Mouse (Mus musculus) retina, postnatal 7 days (tissue): ENCODE measurements at regions not wholly inside any gene's neighbourhood (a gene's known extent, or its start where the extent isn't known, plus 50 kb on each side); places are given as distances from the start of the nearest gene placed in this dataset.

ENCODE experiments used
- DNase-seq: peaks from one replicate; pipeline ENCODE4 v3.0.0-alpha.2; 2012; ENCODE audit warnings: low read depth, low spot score

DNA sequence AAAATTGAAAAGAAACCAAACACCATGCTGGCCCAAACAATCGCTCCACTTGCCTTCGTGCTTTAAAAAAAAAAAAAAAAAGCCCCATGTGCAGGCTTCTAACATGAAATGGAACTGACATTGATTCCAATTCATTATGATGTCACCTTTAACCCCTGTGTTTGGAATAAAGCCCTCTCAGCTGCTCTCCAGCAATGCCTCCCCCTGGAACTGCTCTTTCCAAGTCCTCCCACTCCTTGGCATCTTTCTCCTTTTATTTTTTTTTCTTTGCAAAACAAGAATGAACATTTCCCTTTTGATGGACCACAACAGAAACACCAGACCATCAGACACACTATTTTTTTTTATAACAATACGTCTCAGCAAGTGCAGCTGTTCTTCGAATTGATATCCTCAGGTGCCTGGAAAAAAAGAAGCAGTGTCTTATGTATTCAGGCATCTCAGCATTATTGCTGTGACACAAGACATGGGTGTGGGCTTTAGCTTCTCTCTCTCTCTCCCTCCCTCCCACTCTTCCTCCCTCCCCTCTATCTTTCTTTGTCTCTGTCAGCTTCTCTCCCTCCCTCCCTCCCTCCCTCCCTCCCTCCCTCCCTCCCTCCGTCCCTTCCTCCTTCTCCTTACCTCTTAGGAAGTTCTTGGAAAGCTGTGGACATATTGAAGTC is 152.3 kb upstream of the Pitrm1 start:
- DNase-seq, result no peak

DNA sequence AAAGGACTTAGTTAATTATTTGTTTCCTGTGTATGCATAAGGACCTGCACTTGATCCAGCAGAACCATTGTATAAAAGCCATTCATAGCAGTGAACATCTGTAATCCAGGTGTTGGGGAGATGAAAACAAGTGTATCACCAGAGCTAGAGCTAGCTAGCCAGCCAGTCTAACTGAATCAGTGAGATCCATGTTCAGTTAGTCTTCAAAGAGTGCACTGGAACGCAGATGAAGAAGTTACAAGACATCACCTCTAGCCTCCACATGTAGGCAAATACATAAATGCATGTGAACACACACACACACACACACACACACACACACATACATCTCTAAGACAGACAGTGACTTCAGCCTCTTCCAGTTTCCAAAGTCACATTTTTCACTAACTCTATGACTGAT is 150.3 kb upstream of the Pitrm1 start:
- DNase-seq, result no peak

DNA sequence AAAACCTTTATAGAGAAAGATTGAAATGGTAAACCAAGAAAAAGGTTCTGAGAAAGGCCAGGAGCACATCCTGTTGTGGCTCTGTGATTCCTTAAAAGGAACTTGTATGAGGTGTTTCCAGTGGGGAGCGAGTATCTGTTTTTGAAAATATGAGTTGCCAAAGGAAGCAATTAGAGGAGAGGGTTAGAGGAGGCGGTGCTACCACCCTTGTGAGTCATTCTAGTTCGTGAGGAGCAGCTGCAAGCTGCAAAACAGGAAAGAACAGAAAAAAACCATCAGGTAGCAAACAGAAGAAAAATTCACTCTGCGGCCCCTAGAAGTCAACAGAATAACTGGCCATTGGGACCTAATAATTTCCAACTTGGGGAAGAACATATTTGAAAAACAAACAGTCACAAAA is 116.1 kb upstream of the Pitrm1 start:
- DNase-seq, result no peak

DNA sequence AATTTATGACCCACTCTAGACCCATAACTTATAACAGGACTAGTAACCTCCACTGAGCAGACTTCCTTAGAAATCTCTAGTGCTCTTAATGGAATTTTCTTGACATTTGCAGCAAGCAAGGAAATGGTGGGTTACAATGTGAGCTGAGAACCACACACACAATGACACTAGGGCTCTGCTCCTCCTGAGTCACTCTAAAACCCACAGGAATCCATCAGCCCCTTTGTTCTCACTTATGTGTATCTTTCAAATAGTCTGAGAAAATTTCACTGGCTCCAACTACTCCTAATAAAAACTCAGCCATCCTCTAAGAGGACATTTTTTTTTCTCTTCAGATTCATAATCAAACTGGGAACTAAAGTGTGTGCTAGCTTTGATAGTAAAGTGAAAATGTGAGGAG is 101.0 kb upstream of the Pitrm1 start:
- DNase-seq, result no peak

DNA sequence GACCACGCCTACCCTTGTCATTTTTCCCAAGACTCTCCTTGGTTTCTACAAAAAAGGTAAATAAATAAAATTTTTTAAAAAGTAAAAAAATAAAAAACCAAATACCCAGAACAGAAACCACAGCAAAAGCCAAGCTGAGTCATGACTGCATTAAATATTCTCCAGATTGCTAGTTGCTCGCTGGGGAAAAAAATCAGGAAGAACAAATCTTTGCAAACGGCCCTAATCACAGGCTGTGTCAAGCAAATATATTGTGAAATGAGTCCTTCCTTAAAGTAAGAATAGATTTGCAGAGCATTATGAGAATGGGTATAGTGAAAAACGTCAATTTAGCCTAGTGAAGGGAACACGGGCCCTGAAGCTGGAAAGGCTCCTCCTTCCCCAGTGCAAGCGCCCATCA is 86.6 kb upstream of the Pitrm1 start:
- no peak for DNase-seq

DNA sequence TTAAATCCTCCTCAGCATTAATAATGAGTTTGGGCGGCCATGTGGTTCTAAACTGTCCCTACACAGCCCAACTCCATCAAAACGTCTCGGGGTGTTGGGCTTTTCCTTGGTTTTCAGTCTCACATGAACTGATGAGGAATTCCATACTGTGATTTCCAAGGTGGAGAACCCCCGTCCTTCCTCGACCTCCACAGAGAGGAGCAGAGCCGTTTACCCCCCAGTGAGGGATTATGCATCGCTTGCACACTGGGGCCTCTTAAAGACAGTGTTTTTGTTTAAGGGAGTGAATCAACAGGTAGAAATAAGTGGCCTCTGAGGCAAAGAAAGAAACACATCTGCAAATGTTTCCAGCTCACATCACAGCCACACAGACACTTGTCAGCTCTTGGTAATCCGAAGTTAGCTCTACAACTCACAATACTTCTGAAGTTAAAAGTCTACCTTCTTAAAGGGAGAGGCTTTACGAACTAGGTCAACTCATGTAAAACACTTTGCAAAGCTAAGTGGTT is 82.0 kb upstream of the Pitrm1 start:
- DNase-seq, result no peak

DNA sequence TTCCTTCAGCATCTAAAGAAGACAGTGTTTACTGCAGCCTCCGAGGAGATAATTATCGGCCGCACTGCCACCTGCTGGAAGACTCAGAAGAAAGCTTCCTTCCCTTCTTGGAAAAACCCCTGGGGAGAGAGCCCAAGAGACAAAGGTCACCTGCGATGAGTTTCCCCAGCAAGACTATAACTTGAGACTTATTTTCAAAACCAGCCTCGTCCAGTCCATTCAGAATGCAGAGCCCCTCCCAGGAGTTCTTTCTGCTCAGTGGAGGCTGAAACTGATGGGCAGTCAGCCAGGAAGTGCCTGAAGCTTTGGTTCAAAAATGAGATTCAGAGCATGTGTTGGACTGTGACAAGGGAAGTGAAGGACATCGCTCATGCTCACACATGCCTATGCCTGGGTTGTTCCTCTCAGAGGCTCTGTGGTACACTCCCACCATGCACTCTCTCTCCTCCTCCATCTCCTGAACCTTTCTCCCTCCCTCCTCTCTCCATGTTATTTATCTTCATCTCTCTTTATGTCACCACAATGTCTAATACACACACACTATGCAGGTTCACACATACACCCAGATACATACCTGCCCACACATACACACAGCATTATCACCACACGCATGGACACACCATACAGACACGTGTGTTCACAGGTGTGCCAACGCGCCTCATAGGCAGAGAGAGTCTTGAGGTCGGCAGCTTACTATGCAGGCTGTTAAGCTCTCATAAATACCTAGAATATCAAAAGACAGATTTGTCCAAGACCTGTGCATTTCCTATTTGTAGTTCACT is 78.3 kb upstream of the Pitrm1 start:
- DNase-seq, result no peak

DNA sequence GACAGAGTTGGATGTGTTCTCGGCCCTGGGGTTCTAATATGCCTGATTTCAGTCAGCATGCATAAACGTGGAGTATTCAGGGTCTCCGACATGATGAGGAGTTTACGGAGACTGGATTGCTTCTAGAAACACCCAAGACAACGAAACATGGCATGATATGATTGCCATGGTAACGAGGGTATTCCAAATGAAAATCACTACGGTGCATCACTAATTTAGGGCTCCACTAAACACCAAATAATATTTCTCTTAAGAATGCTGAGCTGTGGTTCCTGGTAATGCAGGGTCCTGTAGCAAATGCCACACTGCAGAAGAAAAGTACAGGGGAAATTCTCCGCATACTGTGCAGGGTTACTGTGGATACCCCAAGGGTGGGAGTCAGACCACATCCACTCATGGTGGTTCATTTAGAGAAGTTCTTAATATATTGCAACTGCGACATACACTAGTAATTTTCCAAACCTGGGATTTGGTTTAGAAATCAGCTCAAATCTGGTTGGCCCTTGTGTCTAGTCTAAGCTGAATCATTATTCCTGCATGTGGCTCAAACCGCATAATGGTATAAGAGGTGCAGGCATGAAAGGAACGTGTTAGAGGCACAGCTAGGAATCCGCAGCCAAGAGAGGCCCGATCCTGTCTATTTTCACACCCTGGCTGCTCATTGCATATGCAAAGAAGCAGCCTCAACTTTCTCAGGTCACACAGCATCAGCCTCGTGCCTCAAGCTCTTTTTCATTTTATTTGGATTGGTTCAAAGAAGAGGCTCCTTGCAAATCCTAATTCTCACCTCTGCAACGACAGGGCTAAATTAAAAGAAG is 77.5 kb upstream of the Pitrm1 start:
- DNase-seq, result no peak

DNA sequence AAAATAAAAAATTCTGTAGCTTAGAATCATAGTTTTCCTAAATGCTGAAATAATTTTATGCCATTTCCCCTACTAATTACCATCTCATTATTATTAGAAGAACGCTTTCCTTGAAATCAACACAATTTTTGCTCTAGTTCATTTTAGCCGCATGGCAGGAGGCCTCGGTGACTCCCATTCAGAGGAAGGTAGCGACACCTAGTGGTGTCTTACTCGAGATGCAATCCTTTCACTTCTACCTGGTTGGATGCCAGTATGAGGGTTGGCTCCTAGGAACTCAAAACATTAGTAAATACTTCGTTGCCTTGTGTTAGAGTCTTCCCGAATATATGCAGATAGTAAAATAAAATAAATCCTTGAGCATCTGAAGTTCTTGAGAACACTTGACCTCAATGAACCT is 76.3 kb upstream of the Pitrm1 start:
- peak; percentile 61 for DNase-seq

DNA sequence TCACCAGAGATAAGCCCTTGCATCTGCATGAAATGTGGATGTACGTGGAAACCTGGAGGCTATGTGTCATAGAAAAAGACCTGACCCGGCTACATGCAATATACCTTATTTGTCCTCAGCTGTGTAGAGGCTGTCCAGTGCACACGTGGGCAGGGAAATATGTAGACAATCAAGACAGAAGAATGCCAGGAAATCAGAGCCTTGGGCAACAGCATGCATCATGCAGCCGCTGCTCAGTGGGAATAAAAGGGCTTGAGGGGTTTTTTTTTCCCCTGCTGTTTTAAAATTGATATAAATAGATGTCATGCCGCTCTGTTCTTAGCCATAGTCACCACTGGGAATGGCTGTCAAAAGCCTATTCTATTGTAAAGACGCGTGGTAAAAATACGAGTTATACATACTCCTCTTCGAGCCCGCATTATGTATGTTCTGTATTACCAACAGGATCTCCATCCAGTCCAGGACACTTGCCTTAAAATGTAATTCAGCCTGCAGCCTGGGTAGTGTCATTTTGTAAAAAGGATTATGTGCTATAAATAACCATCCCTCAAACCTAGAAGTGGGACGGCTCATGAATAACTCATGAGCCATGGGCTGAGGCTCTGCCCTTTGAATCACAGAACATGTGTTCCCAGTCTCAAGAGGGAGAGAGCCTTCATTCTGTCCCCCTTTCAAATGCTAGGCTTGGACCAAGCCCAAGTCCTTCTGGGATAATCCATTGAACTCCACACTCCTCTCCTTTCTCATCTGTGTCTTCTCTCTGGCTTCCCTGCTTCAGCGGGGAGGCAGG is 74.4 kb upstream of the Pitrm1 start:
- no peak for DNase-seq

DNA sequence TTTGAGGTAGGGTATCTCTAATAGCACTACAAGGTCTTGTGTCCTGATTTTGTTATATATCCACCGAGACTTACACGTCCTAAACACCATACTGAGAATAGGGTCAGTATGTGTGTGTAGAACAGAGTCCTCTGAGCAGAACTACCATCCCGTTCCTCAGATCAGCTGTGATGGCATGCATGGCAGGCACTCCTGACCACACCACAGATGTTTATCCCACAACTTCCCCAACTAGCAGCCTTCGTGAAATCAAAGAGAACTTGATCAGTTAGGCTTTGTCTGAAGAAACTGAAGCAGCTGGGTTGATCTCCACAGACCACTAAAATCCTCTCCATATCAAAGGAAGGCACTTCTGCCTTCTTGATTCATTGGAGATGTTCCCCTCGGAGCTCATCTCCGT is 68.3 kb upstream of the Pitrm1 start:
- no peak for DNase-seq

DNA sequence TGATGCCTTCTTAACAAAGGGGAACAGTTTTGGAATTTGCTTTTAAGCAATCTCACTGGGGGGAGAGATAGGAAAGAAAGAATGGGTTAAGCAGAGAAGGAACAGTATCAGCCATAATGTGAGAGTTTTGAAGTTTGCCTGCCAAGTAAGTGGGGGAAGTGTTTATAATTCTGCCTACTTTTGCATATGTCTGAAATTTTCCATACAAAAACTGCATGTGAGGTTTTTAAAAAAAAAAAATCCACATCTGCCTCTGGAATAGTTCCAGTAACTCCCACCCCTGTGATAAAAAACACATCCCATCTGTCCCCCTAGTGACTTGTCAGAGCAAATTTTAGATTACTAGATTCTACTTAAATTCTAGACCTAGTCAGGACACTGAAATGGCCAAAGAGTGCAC is 63.5 kb upstream of the Pitrm1 start:
- DNase-seq, result no peak

DNA sequence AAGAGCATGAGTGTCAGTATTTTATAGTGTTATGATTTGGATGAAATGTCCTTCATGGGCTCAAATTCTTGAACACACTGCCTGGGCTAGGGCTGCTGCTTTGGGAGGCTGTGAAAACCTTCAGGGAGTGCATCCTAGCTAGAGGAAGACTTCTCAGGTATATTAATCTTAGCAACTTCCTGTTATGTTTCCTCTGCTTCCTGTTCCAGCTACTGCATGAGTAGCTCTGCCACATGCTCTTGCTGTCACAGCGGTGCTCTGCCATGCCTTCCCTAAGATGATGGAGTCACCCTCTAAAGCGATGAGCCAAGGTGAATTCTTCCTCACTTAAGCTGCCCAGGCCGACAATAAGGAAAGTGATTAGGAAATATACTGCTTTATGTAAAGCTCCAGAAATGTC is 60.1 kb upstream of the Pitrm1 start:
- DNase-seq, result no peak

DNA sequence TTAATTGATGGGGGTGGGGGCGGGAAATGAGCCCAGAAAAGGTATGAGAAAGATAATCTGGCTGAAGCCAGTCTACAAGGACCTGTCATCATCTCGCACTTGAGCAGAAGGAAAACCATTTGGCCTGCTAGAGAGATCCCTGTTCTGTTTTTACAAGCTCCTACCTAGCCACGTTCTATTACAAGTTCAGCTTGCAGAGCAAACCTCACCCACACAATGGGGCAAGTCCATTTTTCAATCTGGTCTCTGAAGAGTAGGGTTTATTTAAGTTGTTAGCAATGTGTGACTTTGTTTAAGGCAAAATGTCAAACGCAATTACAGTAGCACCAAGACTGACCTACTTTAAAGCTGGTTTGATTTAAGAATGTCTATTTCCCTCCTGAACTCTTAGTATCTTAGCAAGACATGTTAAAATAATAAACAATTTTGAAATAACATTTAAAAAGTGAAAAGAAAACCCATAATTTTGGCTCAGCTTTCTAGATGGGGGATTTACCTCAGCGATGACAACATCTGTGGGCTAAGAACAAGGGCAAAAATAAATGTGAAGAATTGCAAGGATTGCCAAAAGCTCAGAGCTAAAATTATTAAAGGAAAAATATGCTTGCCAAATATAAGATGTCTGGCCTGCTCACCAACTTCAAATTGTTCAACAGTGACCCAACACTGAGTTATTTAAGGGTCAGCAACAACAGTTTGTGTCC is 54.9 kb upstream of the Pitrm1 start:
- no peak for DNase-seq
